Mouse (Mus musculus): ENCODE data around the gene Prpf8. TPM values are rescaled to one million over a fixed set of nuclear protein-coding genes. Genes with fewer than 3 reads are reported as not detected.

Gene Prpf8
- polyA plus RNA-seq, 1 experiment: 110 TPM

DNA sequence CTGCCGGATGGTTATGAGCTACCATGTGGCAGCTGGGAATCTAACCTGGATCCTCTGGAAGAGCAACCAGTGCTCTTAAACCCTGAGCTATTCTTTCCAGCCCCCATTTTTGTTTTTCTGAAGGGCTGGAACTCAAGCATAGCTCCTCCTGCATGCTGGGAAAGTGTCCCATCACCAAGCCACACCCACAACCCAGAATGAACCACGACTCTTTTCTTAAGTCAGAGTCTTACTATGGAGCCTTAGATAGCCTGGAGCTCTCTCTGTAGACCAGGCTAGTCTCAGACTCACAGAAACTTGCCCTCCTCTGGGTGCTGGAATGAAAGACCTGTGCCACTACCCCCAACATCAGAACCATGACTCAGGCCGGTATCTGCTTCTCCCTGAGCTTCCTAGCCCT, 38.0 kb upstream of the Prpf8 start:
- whole genome bisulfite sequencing: 86% methylated on average over 3 of the region's 3 CpGs
- DNase-seq: no peak
- no peaks in the 10 kb centered on the region for H3K27me3 ChIP-seq (ENCODE audit: control insufficient read depth, insufficient read depth, low read length)
- no peak overlapping the region for H3K27ac ChIP-seq (ENCODE audit: insufficient read depth, low read length)
- TF ChIP-seq POLR2A (IDR thresholded peaks at IDR 0.05; ENCODE audit: borderline replicate concordance, insufficient read depth, low read length) (no peak), CTCF (IDR thresholded peaks at IDR 0.05; ENCODE audit: borderline replicate concordance, insufficient read depth, low read depth, low read length) (no peak)
- H3K4me3 ChIP-seq (replicated peaks; ENCODE audit: insufficient read depth, low read depth, low read length): no peak overlapping the region
- H3K4me1 ChIP-seq (ENCODE audit: control insufficient read depth, insufficient read depth, low read length): peaks cover 29% of the 10 kb centered on the region

DNA sequence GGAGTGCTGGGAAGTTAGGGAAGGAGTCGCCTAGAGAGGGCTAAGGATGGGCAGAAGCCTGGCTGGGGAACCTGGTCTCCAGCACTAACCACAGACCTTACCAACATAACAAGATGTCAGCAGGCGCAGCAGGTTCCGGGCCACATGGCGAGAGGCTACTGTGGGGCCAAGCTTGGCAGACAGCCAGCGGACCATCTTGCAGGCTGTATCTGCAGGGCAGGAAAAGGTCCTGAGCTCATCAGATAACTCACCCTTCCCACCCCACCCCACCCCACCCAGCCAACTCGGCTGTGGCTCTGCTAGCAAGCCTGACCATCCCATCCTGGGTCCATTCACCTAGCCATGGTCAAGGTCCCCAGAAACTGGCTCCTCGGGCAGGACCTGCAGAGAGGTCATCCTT, 36.9 kb upstream of the Prpf8 start:
- Histone ChIP-seq H3K27ac (ENCODE audit: insufficient read depth, low read length) (no peak overlapping the region), H3K4me1 (ENCODE audit: control insufficient read depth, insufficient read depth, low read length) (peaks cover 32% of the 10 kb centered on the region), H3K27me3 (ENCODE audit: control insufficient read depth, insufficient read depth, low read length) (no peaks in the 10 kb centered on the region), H3K4me3 (replicated peaks; ENCODE audit: insufficient read depth, low read depth, low read length) (no peak overlapping the region)
- DNase-seq: peak; percentile 63 to 66
- 24% methylated on average over 7 of the region's 7 CpGs for WGBS
- TF ChIP-seq POLR2A (IDR thresholded peaks at IDR 0.05; ENCODE audit: borderline replicate concordance, insufficient read depth, low read length): no peak
- no peak for TF ChIP-seq CTCF (IDR thresholded peaks at IDR 0.05; ENCODE audit: borderline replicate concordance, insufficient read depth, low read depth, low read length)

DNA sequence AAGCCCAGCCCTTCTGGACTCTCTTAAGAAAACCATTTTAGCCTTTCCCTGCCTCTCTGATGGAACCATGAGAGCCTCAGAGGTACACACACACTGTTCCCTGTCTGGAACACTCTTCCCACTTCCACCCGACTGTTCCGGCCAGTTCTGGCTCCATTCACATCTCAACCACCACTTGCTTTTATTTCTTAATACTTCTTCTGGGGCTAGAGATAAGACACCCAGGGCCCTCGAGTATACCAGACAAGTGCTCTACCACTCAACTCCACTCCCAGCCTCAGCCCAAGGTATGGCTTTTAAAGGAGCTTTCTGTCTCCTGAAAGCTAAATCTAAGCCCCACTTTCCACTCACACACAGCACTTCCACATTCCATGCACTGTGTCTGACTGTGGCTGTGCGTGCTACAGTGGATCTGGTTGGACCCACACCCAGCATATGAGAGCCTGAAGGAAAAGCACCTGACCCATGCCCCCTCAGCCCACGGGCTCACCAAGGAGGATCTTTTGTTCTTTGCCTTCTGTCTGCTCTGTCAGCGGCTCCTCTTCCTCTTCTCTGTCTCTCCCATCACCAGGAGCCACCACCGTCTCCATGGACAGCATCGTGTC, 36.2 kb upstream of the Prpf8 start:
- no peak overlapping the region for H3K27ac ChIP-seq (ENCODE audit: insufficient read depth, low read length)
- no peak overlapping the region for H3K4me3 ChIP-seq (replicated peaks; ENCODE audit: insufficient read depth, low read depth, low read length)
- WGBS: 81% methylated on average over 8 of the region's 8 CpGs
- no peak for TF ChIP-seq CTCF (IDR thresholded peaks at IDR 0.05; ENCODE audit: borderline replicate concordance, insufficient read depth, low read depth, low read length)
- TF ChIP-seq POLR2A (IDR thresholded peaks at IDR 0.05; ENCODE audit: borderline replicate concordance, insufficient read depth, low read length): no peak
- DNase-seq: no peak
- peaks cover 35% of the 10 kb centered on the region for H3K4me1 ChIP-seq (ENCODE audit: control insufficient read depth, insufficient read depth, low read length)
- H3K27me3 ChIP-seq (ENCODE audit: control insufficient read depth, insufficient read depth, low read length): no peaks in the 10 kb centered on the region

DNA sequence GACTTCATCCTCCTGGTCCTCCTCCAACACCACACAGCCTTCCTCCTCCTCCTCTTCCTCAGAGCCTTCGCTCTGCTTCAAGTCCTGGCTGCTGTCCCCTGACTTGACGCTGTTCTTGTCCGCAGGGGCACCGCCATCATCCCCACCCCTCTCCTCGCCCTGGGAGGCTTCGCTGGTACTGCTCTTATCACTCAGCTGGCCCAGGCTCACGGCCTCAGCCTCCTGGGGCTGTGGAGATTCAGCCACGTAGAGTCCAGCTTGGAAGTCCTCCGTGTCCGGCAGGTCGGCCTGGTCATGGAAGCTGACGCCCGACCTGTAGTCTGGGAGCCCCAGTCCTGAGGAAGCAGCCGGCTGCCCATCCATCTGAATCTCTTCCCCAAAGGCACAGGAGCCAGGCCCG, 35.7 kb upstream of the Prpf8 start:
- no peaks in the 10 kb centered on the region for H3K27me3 ChIP-seq (ENCODE audit: control insufficient read depth, insufficient read depth, low read length)
- H3K4me1 ChIP-seq (ENCODE audit: control insufficient read depth, insufficient read depth, low read length): peaks cover 35% of the 10 kb centered on the region
- no peak overlapping the region for H3K4me3 ChIP-seq (replicated peaks; ENCODE audit: insufficient read depth, low read depth, low read length)
- no peak for TF ChIP-seq CTCF (IDR thresholded peaks at IDR 0.05; ENCODE audit: borderline replicate concordance, insufficient read depth, low read depth, low read length)
- TF ChIP-seq POLR2A (IDR thresholded peaks at IDR 0.05; ENCODE audit: borderline replicate concordance, insufficient read depth, low read length): no peak
- no peak overlapping the region for H3K27ac ChIP-seq (ENCODE audit: insufficient read depth, low read length)
- no peak for DNase-seq
- WGBS: 82% methylated on average over 15 of the region's 15 CpGs

DNA sequence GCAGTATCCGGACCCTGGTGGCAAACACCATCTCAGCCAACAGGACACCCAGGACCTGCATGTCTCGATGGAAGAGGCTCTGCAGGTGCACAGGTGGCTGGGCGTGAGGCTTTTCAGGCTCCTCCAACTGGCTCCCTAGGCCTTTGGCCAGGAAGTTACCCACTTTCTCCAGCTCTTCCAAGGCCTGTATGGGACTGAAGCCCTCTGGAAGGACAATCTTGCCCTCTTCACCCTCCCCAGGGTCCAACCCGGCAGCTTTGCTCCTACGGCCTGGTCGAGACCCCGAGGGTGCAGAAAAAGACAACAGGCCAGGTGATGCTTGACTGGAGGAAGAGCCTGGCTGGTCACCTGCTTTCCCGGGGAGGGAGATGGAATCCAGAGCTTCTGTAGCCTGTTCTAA, 34.5 kb upstream of the Prpf8 start:
- no peak overlapping the region for H3K27ac ChIP-seq (ENCODE audit: insufficient read depth, low read length)
- H3K4me1 ChIP-seq (ENCODE audit: control insufficient read depth, insufficient read depth, low read length): peaks cover 35% of the 10 kb centered on the region
- H3K27me3 ChIP-seq (ENCODE audit: control insufficient read depth, insufficient read depth, low read length): no peaks in the 10 kb centered on the region
- DNase-seq: no peak
- 86% methylated on average over 8 of the region's 8 CpGs for WGBS
- no peak for TF ChIP-seq POLR2A (IDR thresholded peaks at IDR 0.05; ENCODE audit: borderline replicate concordance, insufficient read depth, low read length)
- TF ChIP-seq CTCF (IDR thresholded peaks at IDR 0.05; ENCODE audit: borderline replicate concordance, insufficient read depth, low read depth, low read length): no peak
- H3K4me3 ChIP-seq (replicated peaks; ENCODE audit: insufficient read depth, low read depth, low read length): no peak overlapping the region

DNA sequence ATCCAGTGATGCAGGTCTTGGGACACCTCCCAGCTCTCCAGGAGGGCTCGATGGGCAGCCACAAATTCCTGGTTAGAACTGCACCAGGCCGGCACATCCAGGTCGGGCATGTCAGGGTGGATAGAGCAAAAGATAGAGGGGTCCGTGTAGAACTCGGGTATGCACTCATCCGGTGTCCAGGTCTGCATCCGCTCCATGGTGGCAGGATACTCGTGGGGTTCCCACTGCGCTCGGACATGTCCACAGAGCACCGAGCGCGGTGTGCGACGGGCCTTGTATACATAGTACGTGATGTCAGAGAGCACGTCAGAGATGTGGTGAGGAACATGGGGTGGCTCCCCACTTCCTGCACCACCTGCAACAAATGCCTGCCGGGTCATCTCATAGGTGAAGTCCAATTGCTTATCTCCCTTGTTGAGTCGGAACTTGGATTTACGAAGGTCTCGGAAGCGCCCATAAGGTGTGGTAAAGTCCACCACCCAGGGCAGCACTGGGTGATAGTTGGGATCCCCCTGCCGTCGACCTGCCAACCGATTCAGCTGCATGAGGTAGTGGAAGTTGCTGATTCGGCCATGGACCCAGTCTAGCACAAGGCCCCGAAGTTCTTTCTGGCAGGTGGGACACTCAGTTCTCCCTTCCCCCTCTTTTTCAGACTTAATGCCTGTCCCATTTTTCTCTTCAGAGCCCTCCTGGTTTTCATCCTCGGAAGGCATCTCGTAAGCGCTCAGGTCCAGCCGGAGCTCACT, 33.6 kb upstream of the Prpf8 start:
- peak overlapping the region; percentile 73 for H3K4me3 ChIP-seq (replicated peaks; ENCODE audit: insufficient read depth, low read depth, low read length)
- no peak for DNase-seq
- WGBS: 92% methylated on average over 31 of the region's 31 CpGs
- no peak for TF ChIP-seq CTCF (IDR thresholded peaks at IDR 0.05; ENCODE audit: borderline replicate concordance, insufficient read depth, low read depth, low read length)
- TF ChIP-seq POLR2A (IDR thresholded peaks at IDR 0.05; ENCODE audit: borderline replicate concordance, insufficient read depth, low read length): no peak
- no peaks in the 10 kb centered on the region for H3K27me3 ChIP-seq (ENCODE audit: control insufficient read depth, insufficient read depth, low read length)
- no peak overlapping the region for H3K27ac ChIP-seq (ENCODE audit: insufficient read depth, low read length)
- peaks cover 35% of the 10 kb centered on the region for H3K4me1 ChIP-seq (ENCODE audit: control insufficient read depth, insufficient read depth, low read length)

DNA sequence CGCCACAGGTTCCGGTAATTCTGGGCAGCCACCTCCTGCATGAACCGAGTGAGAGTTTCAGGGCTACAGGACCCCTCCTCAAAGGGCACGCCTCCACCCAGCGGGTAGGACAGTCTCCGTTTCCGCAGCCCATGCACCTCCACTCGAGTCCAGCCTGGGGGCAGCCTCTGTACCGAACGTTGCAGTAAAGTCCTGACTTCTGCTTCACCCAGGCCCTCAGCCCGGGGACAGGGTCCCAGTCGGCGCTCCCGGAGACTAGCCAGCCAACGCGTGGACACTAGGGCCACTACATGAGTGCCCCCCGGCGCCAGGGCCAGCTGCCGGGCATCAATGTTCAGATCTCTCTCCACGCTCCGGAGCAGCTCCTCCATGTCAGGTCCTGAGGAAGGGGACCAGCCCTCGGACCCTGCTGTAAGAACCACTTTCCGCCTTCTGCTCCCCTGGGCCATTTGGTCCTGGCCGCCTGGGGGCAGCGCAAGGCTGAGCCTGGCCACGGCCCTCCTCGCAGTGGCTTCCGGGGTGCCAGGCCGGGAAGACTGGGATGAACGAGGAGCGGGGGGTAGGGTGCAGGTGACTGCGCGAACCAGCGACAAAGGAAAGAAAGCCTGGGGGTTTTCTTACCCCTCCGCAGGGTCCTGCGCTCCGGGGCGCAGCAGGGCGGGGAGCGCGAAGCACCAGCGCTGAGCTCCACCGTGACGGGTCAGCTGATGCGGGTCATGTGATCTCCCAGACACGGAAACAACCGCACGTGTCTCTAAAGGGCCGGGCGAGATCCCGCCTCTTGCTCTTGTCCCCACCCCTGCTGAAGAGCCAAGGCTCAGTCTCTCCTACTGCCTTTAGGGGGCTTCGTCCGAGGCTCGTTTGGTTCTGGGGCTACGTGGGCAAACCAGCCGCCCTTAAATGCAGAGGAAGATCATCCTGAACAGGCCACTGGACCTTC, 32.4 kb upstream of the Prpf8 start, which contains the start of gene Wdr81:
Gene Wdr81 (minus strand): TSS at position 727 of the 940 bp plus-strand sequence.
- TF ChIP-seq POLR2A (IDR thresholded peaks at IDR 0.05; ENCODE audit: borderline replicate concordance, insufficient read depth, low read length) (peak; percentile 71), CTCF (IDR thresholded peaks at IDR 0.05; ENCODE audit: borderline replicate concordance, insufficient read depth, low read depth, low read length) (0 out of 2 replicates have a peak, but pooled peaks have one; percentile 23)

More for the DNA sequence above, 32.4 kb upstream of the Prpf8 start, which contains the start of gene Wdr81:
- H3K4me1 ChIP-seq (ENCODE audit: control insufficient read depth, insufficient read depth, low read length): peaks cover 35% of the 10 kb centered on the region
- H3K27me3 ChIP-seq (ENCODE audit: control insufficient read depth, insufficient read depth, low read length): no peaks in the 10 kb centered on the region
- H3K27ac ChIP-seq (ENCODE audit: insufficient read depth, low read length): peak within 1 kb of the TSS; percentile 54; the same call in 1 of the 2 replicates
- H3K4me3 ChIP-seq (replicated peaks; ENCODE audit: insufficient read depth, low read depth, low read length): peak within 1 kb of the TSS; percentile 73
- DNase-seq: peak; percentile 86 to 87
- 2% methylated on average over 56 of the region's 56 CpGs for WGBS
